Mouse (Mus musculus): ENCODE data around the gene Zmiz2.
"Not testable (repeated sequence)": the region's sequence is repeated elsewhere in the genome, so short reads cannot be mapped to it uniquely, and the experiment has no call there.

Zmiz2 gene

GRCm38 (mm10) chr11:6420283-6420703 is 31.4 kb downstream of the Zmiz2 start:
- no peak for DNase-seq (ENCODE audit: low spot score)

GRCm38 (mm10) chr11:6420722-6421350 is 32.0 kb downstream of the Zmiz2 start:
- no peak for DNase-seq (ENCODE audit: low spot score)

- DNase-seq (ENCODE audit: low spot score) = no peak
Observed at GRCm38 (mm10) chr11:6430186-6430585, 41.3 kb downstream of the Zmiz2 start.

GRCm38 (mm10) chr11:6436442-6436841 is 47.6 kb downstream of the Zmiz2 start:
- DNase-seq (ENCODE audit: low spot score) = peak; percentile 28

- DNase-seq (ENCODE audit: low spot score) = no peak
Observed at GRCm38 (mm10) chr11:6437667-6438066, 48.8 kb downstream of the Zmiz2 start.

- no peak for DNase-seq (ENCODE audit: low spot score)
Observed at GRCm38 (mm10) chr11:6440171-6440570, 51.3 kb downstream of the Zmiz2 start.

- no peak for DNase-seq (ENCODE audit: low spot score)
Observed at GRCm38 (mm10) chr11:6442566-6442965, 53.7 kb downstream of the Zmiz2 start.

- no peak for DNase-seq (ENCODE audit: low spot score)
Observed at GRCm38 (mm10) chr11:6443102-6443501, 54.2 kb downstream of the Zmiz2 start.

GRCm38 (mm10) chr11:6443727-6444076 is 54.8 kb downstream of the Zmiz2 start:
- DNase-seq (ENCODE audit: low spot score) = no peak

- peak; percentile 99 for DNase-seq (ENCODE audit: low spot score)
Observed at GRCm38 (mm10) chr11:6444077-6444853, 55.4 kb downstream of the Zmiz2 start, which contains the start of gene H2afv. H2afv (minus strand) TSS chr11:6444443.

GRCm38 (mm10) chr11:6445441-6445840 is 56.6 kb downstream of the Zmiz2 start:
- no peak for DNase-seq (ENCODE audit: low spot score)

- DNase-seq (ENCODE audit: low spot score) = no peak
Observed at GRCm38 (mm10) chr11:6445951-6446350, 57.1 kb downstream of the Zmiz2 start.

GRCm38 (mm10) chr11:6447493-6447892 is 58.6 kb downstream of the Zmiz2 start:
- no peak for DNase-seq (ENCODE audit: low spot score)

GRCm38 (mm10) chr11:6448155-6448554 is 59.3 kb downstream of the Zmiz2 start:
- not testable (repeated sequence) for DNase-seq (ENCODE audit: low spot score)

Measured in ovary, postnatal 14 days (tissue).